Mouse (Mus musculus): Measurements from ENCODE around the gene Tmprss13.
A peak's percentile ranks its signal among the peaks of the same experiment; 100 is the strongest.

Tmprss13 gene

GRCm38 (mm10) chr9:45383883-45384282 lies 65.0 kb downstream of the Tmprss13 start:
- no peak for DNase-seq

GRCm38 (mm10) chr9:45386698-45387097 lies 67.8 kb downstream of the Tmprss13 start:
- no peak for DNase-seq

GRCm38 (mm10) chr9:45388385-45388994 lies 69.6 kb downstream of the Tmprss13 start:
- DNase-seq, result peak; percentile 95 to 96

DNA sequence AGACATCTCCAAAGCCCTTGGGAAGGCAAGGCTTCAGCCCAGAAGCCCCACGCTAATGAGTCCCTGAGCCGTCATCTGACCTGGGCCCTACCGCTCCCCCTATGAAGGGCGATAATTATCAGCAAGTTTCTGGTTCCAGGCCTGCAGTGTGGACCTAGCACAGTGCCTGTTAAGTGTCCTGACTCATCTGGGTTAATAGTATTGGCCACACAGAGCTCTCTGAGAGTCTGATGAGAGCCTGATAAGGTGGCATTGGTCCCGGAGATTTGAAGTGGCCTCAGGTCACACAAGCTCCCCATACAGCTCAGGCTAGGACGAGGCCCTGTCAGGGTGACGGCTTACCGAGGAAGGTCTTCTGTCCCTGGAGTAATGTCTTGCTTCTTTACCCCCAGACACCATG lies 70.7 kb downstream of the Tmprss13 start:
- no peak for DNase-seq

- no peak for DNase-seq
These were observed 72.4 kb downstream of the Tmprss13 start for GRCm38 (mm10) chr9:45391299-45391698.

DNA sequence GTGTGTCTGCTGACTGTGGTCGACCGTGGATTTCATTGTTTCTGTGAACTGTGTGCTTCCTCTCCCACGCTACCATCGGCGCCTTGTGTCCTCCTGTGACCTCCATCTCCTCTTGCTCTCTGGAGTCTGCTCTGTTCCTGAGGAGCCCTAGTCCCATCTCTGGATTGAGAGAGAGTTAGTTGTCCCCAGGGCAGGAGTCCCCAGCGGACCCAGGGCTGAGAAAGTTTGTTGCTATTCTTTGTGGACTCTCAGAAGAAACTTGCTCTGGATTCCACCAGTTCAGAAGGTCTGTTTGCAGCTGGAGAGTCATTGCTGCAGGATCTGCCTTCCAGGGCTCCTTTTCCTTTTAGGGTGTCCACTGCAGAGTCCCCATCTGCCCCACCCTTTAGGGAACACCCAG lies 76.3 kb downstream of the Tmprss13 start:
- no peak for DNase-seq

- DNase-seq, result no peak
These were observed 76.9 kb downstream of the Tmprss13 start for GRCm38 (mm10) chr9:45395796-45396195.
